Mouse (Mus musculus) forebrain, embryonic 10.5 days (tissue): ENCODE measurements around the gene Gemin7. TPM values are rescaled to one million over a fixed set of nuclear protein-coding genes. Genes with fewer than 3 reads are reported as not detected.

ENCODE experiments used
- DNase-seq: peaks from one replicate; pipeline ENCODE4 v3.0.0-alpha.2; 2017; ENCODE audit warnings: low spot score; ENCODE audit errors: extremely low spot score
- H3K27ac ChIP-seq: fragments of 300-500 bp; sonication (generic); 2 replicates; pipeline ENCODE4 v1.5.1; 2016; ENCODE audit warnings: mild to moderate bottlenecking
- H3K27me3 ChIP-seq: fragments of 300-500 bp; sonication (generic); 2 replicates; pipeline ENCODE4 v1.6.1; 2016; ENCODE audit warnings: mild to moderate bottlenecking; ENCODE audit not compliant: poor library complexity, severe bottlenecking
- H3K36me3 ChIP-seq: fragments of 300-500 bp; sonication (generic); replicated peaks from 2 replicates; pipeline ENCODE4 v1.6.1; 2016; ENCODE audit warnings: mild to moderate bottlenecking, moderate library complexity
- H3K4me1 ChIP-seq: fragments of 300-500 bp; sonication (generic); 2 replicates; pipeline ENCODE4 v1.6.1; 2016
- H3K4me3 ChIP-seq: fragments of 300-500 bp; sonication (generic); 2 replicates; pipeline ENCODE4 v1.5.1; 2016; ENCODE audit warnings: mild to moderate bottlenecking, moderate library complexity
- H3K9me3 ChIP-seq: fragments of 300-500 bp; sonication (generic); 2 replicates; pipeline ENCODE4 v1.6.1; 2016; ENCODE audit warnings: mild to moderate bottlenecking, moderate library complexity
- WGBS: fragments of 180-500 bp; shearing (Covaris S2); methylation state at CpG from one replicate; pipeline ENCODE4 v1.1.7; 2016; 5-methylcytosine and 5-hydroxymethylcytosine counted together
- polyA plus RNA-seq: library from polyadenylated mRNA; unstranded; fragments of >200 nt; fragmentation: Nextera tagmentation; extraction: Ambion mirVana; gene quantifications from 2 replicates; pipeline ENCODE4 v1.2.1, GENCODE M21; 2016

The Gemin7 gene
- polyA plus RNA-seq, 1 experiment from 2014 or later = 180 TPM

- H3K27me3 ChIP-seq = peaks cover 5% of the 10 kb centered on the region
- WGBS = 86% methylated on average over 3 of the region's 3 CpGs
Measured at GRCm38 (mm10) chr7:19569647-19570046, 7.7 kb downstream of the Gemin7 start.

DNA sequence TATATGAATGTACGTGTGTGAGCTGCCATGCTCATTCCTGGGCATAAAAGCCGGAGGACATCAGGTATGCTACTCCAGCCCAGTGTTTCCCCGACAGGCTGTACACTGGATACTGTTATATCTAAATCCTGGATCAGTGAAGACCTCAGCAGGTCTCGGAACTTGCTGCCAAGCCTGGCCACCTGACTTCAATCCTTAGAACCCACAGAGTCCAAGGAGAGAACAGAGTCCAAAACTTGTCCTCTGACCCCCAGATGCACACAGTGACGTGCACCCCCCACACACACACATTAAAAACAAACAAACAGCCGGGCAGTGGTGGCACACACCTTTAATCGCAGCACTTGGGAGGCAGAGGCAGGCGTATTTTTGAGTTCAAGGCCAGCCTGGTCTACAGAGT is 10.0 kb downstream of the Gemin7 start:
- peaks cover 68% of the 10 kb centered on the region for H3K36me3 ChIP-seq
- DNase-seq = no peak
- H3K4me1 ChIP-seq = peaks cover 26% of the 10 kb centered on the region
- H3K4me3 ChIP-seq = no peak overlapping the region
- WGBS = 96% methylated on average over 8 of the region's 8 CpGs
- no peaks in the 10 kb centered on the region for H3K27me3 ChIP-seq
- H3K9me3 ChIP-seq = peaks cover 9% of the 10 kb centered on the region
- no peak overlapping the region for H3K27ac ChIP-seq

More at GRCm38 (mm10) chr7:19569647-19570046, 7.7 kb downstream of the Gemin7 start:
- no peak for DNase-seq
- H3K4me3 ChIP-seq = no peak overlapping the region
- no peak overlapping the region for H3K27ac ChIP-seq
- peaks cover 24% of the 10 kb centered on the region for H3K4me1 ChIP-seq
- H3K9me3 ChIP-seq = peaks cover 3% of the 10 kb centered on the region
- peaks cover 57% of the 10 kb centered on the region for H3K36me3 ChIP-seq

DNA sequence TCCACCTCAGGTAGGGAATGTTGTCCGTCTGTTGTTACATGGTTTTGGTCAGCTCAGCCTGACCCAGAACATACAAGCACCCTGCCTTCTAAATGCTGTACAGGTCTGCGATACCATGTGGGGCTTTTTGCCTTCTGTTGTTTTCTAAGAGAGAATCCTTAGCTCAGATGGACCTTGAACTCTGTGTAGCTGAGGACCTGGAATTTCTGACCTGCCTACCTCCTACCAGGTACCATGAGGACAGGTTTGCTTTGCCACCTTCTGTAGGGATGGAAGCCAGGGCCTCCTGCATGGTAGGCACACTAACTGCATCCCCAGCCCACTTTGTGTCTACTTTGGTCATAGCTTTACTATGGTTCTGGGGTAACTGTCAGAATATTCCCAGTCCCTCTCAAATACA is 11.6 kb downstream of the Gemin7 start:
- Histone ChIP-seq H3K4me3 (no peak overlapping the region), H3K36me3 (peaks cover 63% of the 10 kb centered on the region), H3K4me1 (peaks cover 20% of the 10 kb centered on the region), H3K27me3 (no peaks in the 10 kb centered on the region), H3K27ac (no peak overlapping the region), H3K9me3 (peaks cover 9% of the 10 kb centered on the region)
- DNase-seq = no peak
- WGBS = 97% methylated on average over 2 of the region's 2 CpGs

- Histone ChIP-seq H3K9me3 (peaks cover 9% of the 10 kb centered on the region), H3K27me3 (no peaks in the 10 kb centered on the region), H3K36me3 (peaks cover 52% of the 10 kb centered on the region), H3K27ac (no peak overlapping the region), H3K4me1 (peaks cover 33% of the 10 kb centered on the region), H3K4me3 (0 out of 2 replicates have a peak overlapping the region, but pooled peaks have one; percentile 100)
- DNase-seq = no peak
- 91% methylated on average over 4 of the region's 4 CpGs for WGBS
Measured at GRCm38 (mm10) chr7:19564455-19564854, 12.9 kb downstream of the Gemin7 start.

GRCm38 (mm10) chr7:19563884-19564283 is 13.5 kb downstream of the Gemin7 start:
- Histone ChIP-seq H3K4me1 (peaks cover 39% of the 10 kb centered on the region), H3K4me3 (peak overlapping the region; percentile 100; the same call in 1 of the 2 replicates), H3K27ac (no peak overlapping the region), H3K36me3 (peaks cover 47% of the 10 kb centered on the region), H3K27me3 (no peaks in the 10 kb centered on the region), H3K9me3 (peaks cover 9% of the 10 kb centered on the region)
- DNase-seq = no peak
- 82% methylated on average over 3 of the region's 3 CpGs for WGBS

GRCm38 (mm10) chr7:19562643-19563410 is 14.6 kb downstream of the Gemin7 start, which contains the start of gene Ppp1r37:
Gene Ppp1r37 (minus strand): TSS chr7:19563076.
- no peaks in the 10 kb centered on the region for H3K27me3 ChIP-seq
- H3K9me3 ChIP-seq = peaks cover 9% of the 10 kb centered on the region
- H3K4me1 ChIP-seq = peaks cover 49% of the 10 kb centered on the region
- peak; percentile 40 for DNase-seq
- peak within 1 kb of the TSS; percentile 100 for H3K4me3 ChIP-seq
- peaks cover 51% of the 10 kb centered on the region for H3K36me3 ChIP-seq
- WGBS = 3% methylated on average over 19 of the region's 19 CpGs
- H3K27ac ChIP-seq = peak within 1 kb of the TSS; percentile 95

- peaks cover 51% of the 10 kb centered on the region for H3K4me1 ChIP-seq
- peak overlapping the region; percentile 100 for H3K4me3 ChIP-seq
- peaks cover 54% of the 10 kb centered on the region for H3K36me3 ChIP-seq
- WGBS = under 1% methylated on average over 102 of the region's 102 CpGs
- DNase-seq = peak; percentile 95
- peaks cover 9% of the 10 kb centered on the region for H3K9me3 ChIP-seq
- H3K27ac ChIP-seq = peak overlapping the region; percentile 95
- no peaks in the 10 kb centered on the region for H3K27me3 ChIP-seq
Measured at GRCm38 (mm10) chr7:19561765-19562642, 15.4 kb downstream of the Gemin7 start.

DNA sequence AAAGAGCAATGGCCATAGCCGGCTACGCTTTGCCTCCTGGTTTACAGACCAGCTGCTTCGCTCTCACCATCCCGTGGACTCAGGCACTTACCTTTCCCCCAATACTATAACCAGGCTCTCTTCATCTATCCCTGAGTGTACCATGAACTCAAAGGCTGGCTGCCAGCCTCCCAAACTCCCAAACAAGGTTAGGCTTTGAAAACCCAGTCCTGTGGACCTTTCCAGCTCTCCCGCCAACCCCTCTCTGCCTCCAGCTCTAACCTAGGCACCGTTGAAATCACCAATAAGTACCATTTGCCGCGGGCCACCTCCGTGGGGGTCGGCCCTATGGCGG is 16.0 kb downstream of the Gemin7 start:
- Histone ChIP-seq H3K4me1 (peaks cover 51% of the 10 kb centered on the region), H3K36me3 (peaks cover 55% of the 10 kb centered on the region), H3K4me3 (peak overlapping the region; percentile 100), H3K9me3 (peaks cover 9% of the 10 kb centered on the region), H3K27ac (peak overlapping the region; percentile 95), H3K27me3 (no peaks in the 10 kb centered on the region)
- DNase-seq = no peak
- 2% methylated on average over 11 of the region's 11 CpGs for WGBS

GRCm38 (mm10) chr7:19560491-19561260 is 16.7 kb downstream of the Gemin7 start:
- H3K4me3 ChIP-seq = peak overlapping the region; percentile 100
- no peaks in the 10 kb centered on the region for H3K27me3 ChIP-seq
- DNase-seq = no peak
- peaks cover 57% of the 10 kb centered on the region for H3K36me3 ChIP-seq
- 35% methylated on average over 11 of the region's 11 CpGs for WGBS
- H3K4me1 ChIP-seq = peaks cover 51% of the 10 kb centered on the region
- H3K27ac ChIP-seq = peak overlapping the region; percentile 95
- peaks cover 9% of the 10 kb centered on the region for H3K9me3 ChIP-seq

GRCm38 (mm10) chr7:19558965-19559364 is 18.4 kb downstream of the Gemin7 start:
- Histone ChIP-seq H3K27ac (0 out of 2 replicates have a peak overlapping the region, but pooled peaks have one; percentile 40), H3K36me3 (peaks cover 57% of the 10 kb centered on the region), H3K9me3 (no peaks in the 10 kb centered on the region), H3K27me3 (no peaks in the 10 kb centered on the region), H3K4me1 (peaks cover 51% of the 10 kb centered on the region), H3K4me3 (peak overlapping the region; percentile 100; the same call in 1 of the 2 replicates)
- 48% methylated on average over 2 of the region's 2 CpGs for WGBS
- peak; percentile 35 for DNase-seq

DNA sequence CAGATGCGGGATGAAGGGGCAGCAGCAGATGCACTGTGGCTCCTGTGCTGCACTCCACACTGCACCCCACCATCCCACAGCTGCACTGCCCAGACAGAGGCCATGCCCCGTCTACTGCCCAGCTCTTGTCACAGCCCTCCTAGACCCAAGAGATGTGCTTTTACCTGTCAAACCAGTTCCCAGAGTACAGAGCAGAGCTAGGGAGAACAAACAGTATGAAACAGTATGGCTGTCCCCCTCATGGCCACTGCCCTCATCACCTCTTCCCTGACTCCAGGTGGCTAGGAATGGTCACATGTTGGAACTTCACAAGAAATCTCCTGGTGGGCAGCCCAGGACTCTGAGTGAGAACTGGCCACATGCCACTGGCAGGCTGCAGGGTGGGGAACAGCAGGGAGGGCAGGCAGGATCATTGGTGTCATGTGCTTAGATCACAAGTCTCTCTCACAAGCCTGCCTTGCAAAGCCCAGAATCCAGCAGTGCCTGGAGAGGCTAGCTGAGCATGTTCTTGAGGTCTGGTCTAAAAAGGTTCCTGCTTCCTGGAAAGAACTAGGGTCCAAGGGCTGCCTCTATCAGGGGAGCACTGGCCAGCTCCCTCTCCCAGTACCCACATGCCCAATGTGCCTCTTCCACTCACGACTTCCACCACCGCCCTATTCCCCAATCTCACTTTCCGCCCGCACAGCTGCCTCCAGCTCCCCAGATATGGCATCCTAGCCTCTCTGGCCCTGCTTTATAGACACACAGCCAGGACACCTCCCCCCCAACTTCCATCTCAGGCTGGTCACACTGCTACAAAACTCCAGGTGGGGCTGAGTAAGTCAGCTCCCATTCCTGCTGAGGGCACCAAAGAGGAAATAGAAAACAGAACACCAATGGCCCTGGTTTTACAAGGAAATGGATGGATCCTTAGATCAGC is 19.2 kb downstream of the Gemin7 start:
- 91% methylated on average over 6 of the region's 6 CpGs for WGBS
- H3K27me3 ChIP-seq = no peaks in the 10 kb centered on the region
- peaks cover 60% of the 10 kb centered on the region for H3K36me3 ChIP-seq
- no peak for DNase-seq
- peaks cover 44% of the 10 kb centered on the region for H3K4me1 ChIP-seq
- no peaks in the 10 kb centered on the region for H3K9me3 ChIP-seq
- H3K27ac ChIP-seq = 0 out of 2 replicates have a peak overlapping the region, but pooled peaks have one; percentile 40
- H3K4me3 ChIP-seq = peak overlapping the region; percentile 10; the same call in 1 of the 2 replicates
